Mouse (Mus musculus): ENCODE measurements around the gene Fam185a. TPM values are rescaled to one million over a fixed set of nuclear protein-coding genes. Genes with fewer than 3 reads are reported as not detected.

The Fam185a gene
- polyA plus RNA-seq, 1 experiment, result 1.2 TPM

GRCm38 (mm10) chr5:21487716-21488115, 63.0 kb downstream of the Fam185a start:
- no peak overlapping the region for H3K4me3 ChIP-seq (replicated peaks; ENCODE audit: extremely low read depth, low read depth, low read length)
- H3K4me1 ChIP-seq (ENCODE audit: control insufficient read depth, insufficient read depth, low read length), result no peaks in the 10 kb centered on the region
- no peak for DNase-seq
- 80% methylated on average over 3 of the region's 3 CpGs for WGBS
- TF ChIP-seq POLR2A (IDR thresholded peaks at IDR 0.05; ENCODE audit: borderline replicate concordance, extremely low read depth, low read depth, low read length) (no peak), CTCF (IDR thresholded peaks at IDR 0.05; ENCODE audit: insufficient read depth, low read length) (no peak)

DNA sequence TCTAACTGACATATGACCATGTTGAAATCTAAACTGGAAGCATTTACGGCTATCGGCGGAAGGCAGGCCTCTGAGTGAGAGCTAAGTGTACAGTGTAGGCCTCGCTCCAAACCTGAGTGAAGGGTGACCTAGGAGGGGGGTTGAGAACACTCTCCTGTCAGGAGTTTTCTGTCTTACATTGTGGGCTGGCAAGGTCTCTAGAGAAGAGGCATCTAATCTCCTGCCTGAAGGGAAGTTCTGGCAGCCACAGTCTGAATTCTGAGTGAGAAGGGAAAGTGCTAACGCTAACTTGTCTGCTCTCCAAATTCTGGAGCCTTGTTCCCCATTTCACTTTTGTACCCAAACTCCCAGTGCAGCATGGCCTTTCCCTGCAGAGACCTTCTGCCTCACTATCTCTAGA, 63.7 kb downstream of the Fam185a start:
- Histone ChIP-seq H3K4me1 (ENCODE audit: control insufficient read depth, insufficient read depth, low read length) (no peaks in the 10 kb centered on the region), H3K4me3 (replicated peaks; ENCODE audit: extremely low read depth, low read depth, low read length) (no peak overlapping the region)
- DNase-seq, result no peak
- WGBS, result 76% methylated on average over 5 of the region's 5 CpGs
- TF ChIP-seq CTCF (IDR thresholded peaks at IDR 0.05; ENCODE audit: insufficient read depth, low read length), result no peak
- no peak for TF ChIP-seq POLR2A (IDR thresholded peaks at IDR 0.05; ENCODE audit: borderline replicate concordance, extremely low read depth, low read depth, low read length)

DNA sequence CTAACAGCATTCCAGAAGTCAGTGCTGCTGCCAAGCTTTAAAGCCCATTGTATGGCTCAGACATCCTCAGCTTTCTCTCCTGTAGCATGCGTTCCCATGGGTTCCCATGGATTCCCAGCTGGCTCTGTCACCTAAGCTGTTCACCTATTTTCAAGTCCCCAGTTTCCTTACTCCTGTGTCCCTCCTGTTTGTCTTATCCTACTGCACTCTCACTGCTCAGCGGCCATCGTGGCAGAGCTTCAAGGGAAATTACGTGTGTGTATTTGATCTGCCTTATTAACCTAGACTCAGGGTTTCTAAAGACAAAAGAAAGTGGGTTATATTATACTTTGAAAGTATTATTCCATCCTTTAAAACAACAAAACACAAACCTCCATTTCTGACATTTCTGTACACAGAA, 64.4 kb downstream of the Fam185a start:
- TF ChIP-seq CTCF (IDR thresholded peaks at IDR 0.05; ENCODE audit: insufficient read depth, low read length) (no peak), POLR2A (IDR thresholded peaks at IDR 0.05; ENCODE audit: borderline replicate concordance, extremely low read depth, low read depth, low read length) (no peak)
- 72% methylated on average over 4 of the region's 4 CpGs for WGBS
- Histone ChIP-seq H3K4me1 (ENCODE audit: control insufficient read depth, insufficient read depth, low read length) (no peaks in the 10 kb centered on the region), H3K4me3 (replicated peaks; ENCODE audit: extremely low read depth, low read depth, low read length) (no peak overlapping the region)
- no peak for DNase-seq

GRCm38 (mm10) chr5:21491469-21491868, 66.7 kb downstream of the Fam185a start:
- no peak for DNase-seq
- H3K4me3 ChIP-seq (replicated peaks; ENCODE audit: extremely low read depth, low read depth, low read length), result no peak overlapping the region
- no peaks in the 10 kb centered on the region for H3K4me1 ChIP-seq (ENCODE audit: control insufficient read depth, insufficient read depth, low read length)
- WGBS, result 81% methylated on average over 2 of the region's 2 CpGs
- TF ChIP-seq POLR2A (IDR thresholded peaks at IDR 0.05; ENCODE audit: borderline replicate concordance, extremely low read depth, low read depth, low read length) (no peak), CTCF (IDR thresholded peaks at IDR 0.05; ENCODE audit: insufficient read depth, low read length) (no peak)

GRCm38 (mm10) chr5:21492213-21492612, 67.5 kb downstream of the Fam185a start:
- TF ChIP-seq CTCF (IDR thresholded peaks at IDR 0.05; ENCODE audit: insufficient read depth, low read length) (no peak), POLR2A (IDR thresholded peaks at IDR 0.05; ENCODE audit: borderline replicate concordance, extremely low read depth, low read depth, low read length) (no peak)
- no peaks in the 10 kb centered on the region for H3K4me1 ChIP-seq (ENCODE audit: control insufficient read depth, insufficient read depth, low read length)
- 79% methylated on average over 3 of the region's 3 CpGs for WGBS
- no peak overlapping the region for H3K4me3 ChIP-seq (replicated peaks; ENCODE audit: extremely low read depth, low read depth, low read length)
- DNase-seq, result no peak

DNA sequence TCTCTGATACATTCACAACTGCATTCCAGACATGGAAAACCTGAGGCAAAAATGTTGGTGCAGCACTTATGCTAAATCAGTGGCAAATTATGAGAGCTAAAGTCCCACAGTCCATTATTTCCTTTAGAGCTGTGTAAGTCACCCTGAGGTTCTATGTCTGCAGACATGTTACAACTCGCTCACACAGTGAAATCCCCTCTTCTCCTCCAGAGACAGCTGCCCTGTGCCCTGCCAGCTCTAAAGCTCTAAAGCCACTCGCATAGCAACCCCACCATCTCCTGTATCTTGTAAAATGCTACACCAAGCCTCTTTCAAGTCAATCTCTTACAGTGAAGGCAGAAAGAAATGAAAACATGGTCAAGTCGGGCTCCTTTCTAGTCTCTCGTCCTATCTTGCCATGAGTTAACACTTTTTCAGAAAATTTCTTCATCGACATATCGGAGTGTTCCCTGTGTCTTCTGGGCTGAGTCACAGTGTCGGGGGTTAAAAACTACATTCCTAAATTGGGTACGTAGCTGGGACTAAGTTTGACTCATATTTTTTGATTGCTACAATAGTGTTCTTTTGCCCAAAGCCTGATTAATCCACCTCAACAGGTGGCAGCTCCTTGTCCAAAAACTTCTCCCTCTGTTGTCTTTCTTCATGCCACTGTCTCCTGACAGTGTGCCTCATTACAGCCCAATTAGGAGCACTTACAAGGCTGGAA, 68.7 kb downstream of the Fam185a start:
- TF ChIP-seq CTCF (IDR thresholded peaks at IDR 0.05; ENCODE audit: insufficient read depth, low read length) (no peak), POLR2A (IDR thresholded peaks at IDR 0.05; ENCODE audit: borderline replicate concordance, extremely low read depth, low read depth, low read length) (no peak)
- H3K4me3 ChIP-seq (replicated peaks; ENCODE audit: extremely low read depth, low read depth, low read length), result no peak overlapping the region
- no peaks in the 10 kb centered on the region for H3K4me1 ChIP-seq (ENCODE audit: control insufficient read depth, insufficient read depth, low read length)
- 85% methylated on average over 8 of the region's 8 CpGs for WGBS
- DNase-seq, result no peak

- Histone ChIP-seq H3K4me1 (ENCODE audit: control insufficient read depth, insufficient read depth, low read length) (no peaks in the 10 kb centered on the region), H3K4me3 (replicated peaks; ENCODE audit: extremely low read depth, low read depth, low read length) (no peak overlapping the region)
- 47% methylated on average over 3 of the region's 3 CpGs for WGBS
- TF ChIP-seq POLR2A (IDR thresholded peaks at IDR 0.05; ENCODE audit: borderline replicate concordance, extremely low read depth, low read depth, low read length) (no peak), CTCF (IDR thresholded peaks at IDR 0.05; ENCODE audit: insufficient read depth, low read length) (no peak)
- DNase-seq, result no peak
These were observed 70.0 kb downstream of the Fam185a start for GRCm38 (mm10) chr5:21494781-21495180.

- WGBS, result 63% methylated on average over 6 of the region's 6 CpGs
- no peak for DNase-seq
- no peak overlapping the region for H3K4me3 ChIP-seq (replicated peaks; ENCODE audit: extremely low read depth, low read depth, low read length)
- TF ChIP-seq POLR2A (IDR thresholded peaks at IDR 0.05; ENCODE audit: borderline replicate concordance, extremely low read depth, low read depth, low read length) (no peak), CTCF (IDR thresholded peaks at IDR 0.05; ENCODE audit: insufficient read depth, low read length) (no peak)
- H3K4me1 ChIP-seq (ENCODE audit: control insufficient read depth, insufficient read depth, low read length), result no peaks in the 10 kb centered on the region
These were observed 71.6 kb downstream of the Fam185a start for GRCm38 (mm10) chr5:21496321-21496720.

DNA sequence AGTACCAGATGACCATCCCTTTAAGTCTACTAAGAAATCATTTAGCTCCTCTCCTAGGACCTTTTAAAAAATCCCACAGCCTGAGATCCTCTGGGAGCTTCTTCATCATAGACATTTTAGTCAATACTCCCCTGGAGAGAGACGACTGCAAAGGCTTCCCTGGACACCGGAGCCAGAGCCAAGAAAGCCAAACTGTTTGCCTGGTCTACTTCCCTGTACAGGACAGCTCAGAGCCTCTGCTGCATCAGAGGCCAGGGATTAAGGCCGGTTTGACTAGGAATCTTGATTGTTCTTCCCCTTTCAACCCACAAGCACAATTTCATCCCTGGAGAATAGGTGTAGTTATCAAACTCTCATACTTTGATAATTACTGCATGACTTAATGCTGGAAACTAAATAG, 72.1 kb downstream of the Fam185a start:
- DNase-seq, result no peak
- no peak for TF ChIP-seq CTCF (IDR thresholded peaks at IDR 0.05; ENCODE audit: insufficient read depth, low read length)
- no peak for TF ChIP-seq POLR2A (IDR thresholded peaks at IDR 0.05; ENCODE audit: borderline replicate concordance, extremely low read depth, low read depth, low read length)

DNA sequence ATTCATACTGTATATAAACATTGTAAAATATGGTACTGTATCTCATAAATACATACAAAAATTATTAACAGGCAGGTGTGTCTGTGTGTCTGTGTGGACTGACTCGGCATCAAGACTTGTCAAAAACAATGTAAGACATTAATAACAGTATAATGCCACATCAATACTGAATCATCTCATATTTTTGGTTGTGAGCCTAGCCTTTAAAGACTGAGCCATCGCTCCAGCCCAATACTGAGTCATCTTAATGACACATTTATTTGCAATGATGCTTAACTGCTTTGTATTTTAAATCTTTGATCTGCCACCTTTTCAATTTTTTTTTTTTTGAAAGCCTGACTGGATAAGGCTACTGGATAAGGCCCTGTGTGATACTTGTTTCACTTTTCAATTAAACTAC, 73.7 kb downstream of the Fam185a start:
- no peak for DNase-seq
- Histone ChIP-seq H3K4me3 (replicated peaks; ENCODE audit: extremely low read depth, low read depth, low read length) (no peak overlapping the region), H3K4me1 (ENCODE audit: control insufficient read depth, insufficient read depth, low read length) (no peaks in the 10 kb centered on the region)
- WGBS, result 87% methylated on average over 2 of the region's 2 CpGs
- TF ChIP-seq CTCF (IDR thresholded peaks at IDR 0.05; ENCODE audit: insufficient read depth, low read length), result no peak

More for the DNA sequence above, 72.1 kb downstream of the Fam185a start:
- 64% methylated on average over 3 of the region's 3 CpGs for WGBS
- H3K4me3 ChIP-seq (replicated peaks; ENCODE audit: extremely low read depth, low read depth, low read length), result no peak overlapping the region
- no peaks in the 10 kb centered on the region for H3K4me1 ChIP-seq (ENCODE audit: control insufficient read depth, insufficient read depth, low read length)
